Mouse (Mus musculus) forebrain, embryonic 15.5 days (tissue): ENCODE measurements around the gene Smyd4. TPM values are rescaled to one million over a fixed set of nuclear protein-coding genes. Genes with fewer than 3 reads are reported as not detected.

Source experiments
- ATAC-seq: fragments of 200-750 bp; cut with Nextera tagmentation; replicated peaks from 2 replicates; pipeline ENCODE4 v1.8.0; 2017; ENCODE audit warnings: mild to moderate bottlenecking, moderate TSS enrichment, moderate library complexity
- H3K27ac ChIP-seq: fragments of 300-500 bp; sonication (generic); replicated peaks from 2 replicates; pipeline ENCODE4 v1.5.1; 2015; ENCODE audit warnings: mild to moderate bottlenecking, inconsistent platforms
- H3K27me3 ChIP-seq: fragments of 300-500 bp; sonication (generic); 2 replicates; pipeline ENCODE4 v1.6.1; 2015; ENCODE audit warnings: inconsistent platforms
- H3K36me3 ChIP-seq: fragments of 300-500 bp; sonication (generic); 2 replicates; pipeline ENCODE4 v1.6.1; 2015; ENCODE audit warnings: mild to moderate bottlenecking, inconsistent platforms
- H3K4me1 ChIP-seq: fragments of 300-500 bp; sonication (generic); 2 replicates; pipeline ENCODE4 v1.6.1; 2015; ENCODE audit warnings: inconsistent platforms
- H3K4me2 ChIP-seq: fragments of 300-500 bp; sonication (generic); replicated peaks from 2 replicates; pipeline ENCODE4 v1.6.1; 2015; ENCODE audit warnings: mild to moderate bottlenecking, inconsistent platforms
- H3K4me3 ChIP-seq: fragments of 300-500 bp; sonication (generic); 2 replicates; pipeline ENCODE4 v1.5.1; 2015; ENCODE audit warnings: mild to moderate bottlenecking, inconsistent platforms
- H3K9ac ChIP-seq: fragments of 300-500 bp; sonication (generic); replicated peaks from 2 replicates; pipeline ENCODE4 v1.6.1; 2015; ENCODE audit warnings: mild to moderate bottlenecking, inconsistent platforms
- H3K9me3 ChIP-seq: fragments of 300-500 bp; sonication (generic); 2 replicates; pipeline ENCODE4 v1.6.1; 2016; ENCODE audit warnings: inconsistent platforms
- WGBS: fragments of 180-500 bp; shearing (Covaris S2); methylation state at CpG from one replicate; pipeline ENCODE4 v1.1.7; 2015; ENCODE audit warnings: mixed read lengths; 5-methylcytosine and 5-hydroxymethylcytosine counted together
- microRNA-seq: library from miRNA; unstranded; fragments of <30 nt; microRNA quantifications from one replicate; pipeline ENCODE4, GENCODE M21; 2016
- polyA plus RNA-seq: library from polyadenylated mRNA; unstranded; fragments of >200 nt; fragmentation: Nextera tagmentation; extraction: Ambion mirVana; gene quantifications from 2 replicates; pipeline ENCODE4 v1.2.1, GENCODE M21; 2015

Gene Smyd4
- polyA plus RNA-seq, 1 experiment from 2014 or later = 17.4 TPM

DNA sequence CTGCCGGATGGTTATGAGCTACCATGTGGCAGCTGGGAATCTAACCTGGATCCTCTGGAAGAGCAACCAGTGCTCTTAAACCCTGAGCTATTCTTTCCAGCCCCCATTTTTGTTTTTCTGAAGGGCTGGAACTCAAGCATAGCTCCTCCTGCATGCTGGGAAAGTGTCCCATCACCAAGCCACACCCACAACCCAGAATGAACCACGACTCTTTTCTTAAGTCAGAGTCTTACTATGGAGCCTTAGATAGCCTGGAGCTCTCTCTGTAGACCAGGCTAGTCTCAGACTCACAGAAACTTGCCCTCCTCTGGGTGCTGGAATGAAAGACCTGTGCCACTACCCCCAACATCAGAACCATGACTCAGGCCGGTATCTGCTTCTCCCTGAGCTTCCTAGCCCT lies 100.3 kb downstream of the Smyd4 start:
- Histone ChIP-seq H3K27me3 (no peaks in the 10 kb centered on the region), H3K9ac (no peak overlapping the region), H3K4me1 (peaks cover 15% of the 10 kb centered on the region), H3K4me2 (no peak overlapping the region), H3K4me3 (no peak overlapping the region), H3K27ac (no peak overlapping the region), H3K36me3 (peaks cover 27% of the 10 kb centered on the region), H3K9me3 (no peaks in the 10 kb centered on the region)
- WGBS = 93% methylated on average over 3 of the region's 3 CpGs
- no peak for ATAC-seq

DNA sequence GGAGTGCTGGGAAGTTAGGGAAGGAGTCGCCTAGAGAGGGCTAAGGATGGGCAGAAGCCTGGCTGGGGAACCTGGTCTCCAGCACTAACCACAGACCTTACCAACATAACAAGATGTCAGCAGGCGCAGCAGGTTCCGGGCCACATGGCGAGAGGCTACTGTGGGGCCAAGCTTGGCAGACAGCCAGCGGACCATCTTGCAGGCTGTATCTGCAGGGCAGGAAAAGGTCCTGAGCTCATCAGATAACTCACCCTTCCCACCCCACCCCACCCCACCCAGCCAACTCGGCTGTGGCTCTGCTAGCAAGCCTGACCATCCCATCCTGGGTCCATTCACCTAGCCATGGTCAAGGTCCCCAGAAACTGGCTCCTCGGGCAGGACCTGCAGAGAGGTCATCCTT lies 101.5 kb downstream of the Smyd4 start:
- Histone ChIP-seq H3K9ac (no peak overlapping the region), H3K4me2 (no peak overlapping the region), H3K27ac (no peak overlapping the region), H3K27me3 (no peaks in the 10 kb centered on the region), H3K9me3 (no peaks in the 10 kb centered on the region), H3K4me3 (no peak overlapping the region), H3K36me3 (peaks cover 23% of the 10 kb centered on the region), H3K4me1 (peaks cover 23% of the 10 kb centered on the region)
- WGBS = 77% methylated on average over 7 of the region's 7 CpGs
- ATAC-seq = no peak

DNA sequence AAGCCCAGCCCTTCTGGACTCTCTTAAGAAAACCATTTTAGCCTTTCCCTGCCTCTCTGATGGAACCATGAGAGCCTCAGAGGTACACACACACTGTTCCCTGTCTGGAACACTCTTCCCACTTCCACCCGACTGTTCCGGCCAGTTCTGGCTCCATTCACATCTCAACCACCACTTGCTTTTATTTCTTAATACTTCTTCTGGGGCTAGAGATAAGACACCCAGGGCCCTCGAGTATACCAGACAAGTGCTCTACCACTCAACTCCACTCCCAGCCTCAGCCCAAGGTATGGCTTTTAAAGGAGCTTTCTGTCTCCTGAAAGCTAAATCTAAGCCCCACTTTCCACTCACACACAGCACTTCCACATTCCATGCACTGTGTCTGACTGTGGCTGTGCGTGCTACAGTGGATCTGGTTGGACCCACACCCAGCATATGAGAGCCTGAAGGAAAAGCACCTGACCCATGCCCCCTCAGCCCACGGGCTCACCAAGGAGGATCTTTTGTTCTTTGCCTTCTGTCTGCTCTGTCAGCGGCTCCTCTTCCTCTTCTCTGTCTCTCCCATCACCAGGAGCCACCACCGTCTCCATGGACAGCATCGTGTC lies 102.2 kb downstream of the Smyd4 start:
- Histone ChIP-seq H3K9me3 (no peaks in the 10 kb centered on the region), H3K27ac (no peak overlapping the region), H3K36me3 (peaks cover 19% of the 10 kb centered on the region; the same call in 1 of the 2 replicates), H3K4me1 (peaks cover 30% of the 10 kb centered on the region), H3K4me3 (no peak overlapping the region), H3K4me2 (no peak overlapping the region), H3K27me3 (no peaks in the 10 kb centered on the region), H3K9ac (no peak overlapping the region)
- ATAC-seq = no peak
- WGBS = 91% methylated on average over 8 of the region's 8 CpGs

DNA sequence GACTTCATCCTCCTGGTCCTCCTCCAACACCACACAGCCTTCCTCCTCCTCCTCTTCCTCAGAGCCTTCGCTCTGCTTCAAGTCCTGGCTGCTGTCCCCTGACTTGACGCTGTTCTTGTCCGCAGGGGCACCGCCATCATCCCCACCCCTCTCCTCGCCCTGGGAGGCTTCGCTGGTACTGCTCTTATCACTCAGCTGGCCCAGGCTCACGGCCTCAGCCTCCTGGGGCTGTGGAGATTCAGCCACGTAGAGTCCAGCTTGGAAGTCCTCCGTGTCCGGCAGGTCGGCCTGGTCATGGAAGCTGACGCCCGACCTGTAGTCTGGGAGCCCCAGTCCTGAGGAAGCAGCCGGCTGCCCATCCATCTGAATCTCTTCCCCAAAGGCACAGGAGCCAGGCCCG lies 102.7 kb downstream of the Smyd4 start:
- H3K4me2 ChIP-seq = no peak overlapping the region
- peaks cover 19% of the 10 kb centered on the region; the same call in 1 of the 2 replicates for H3K36me3 ChIP-seq
- ATAC-seq = no peak
- peaks cover 30% of the 10 kb centered on the region for H3K4me1 ChIP-seq
- 89% methylated on average over 15 of the region's 15 CpGs for WGBS
- H3K27ac ChIP-seq = no peak overlapping the region
- no peaks in the 10 kb centered on the region for H3K27me3 ChIP-seq
- no peaks in the 10 kb centered on the region for H3K9me3 ChIP-seq
- no peak overlapping the region for H3K9ac ChIP-seq
- no peak overlapping the region for H3K4me3 ChIP-seq

DNA sequence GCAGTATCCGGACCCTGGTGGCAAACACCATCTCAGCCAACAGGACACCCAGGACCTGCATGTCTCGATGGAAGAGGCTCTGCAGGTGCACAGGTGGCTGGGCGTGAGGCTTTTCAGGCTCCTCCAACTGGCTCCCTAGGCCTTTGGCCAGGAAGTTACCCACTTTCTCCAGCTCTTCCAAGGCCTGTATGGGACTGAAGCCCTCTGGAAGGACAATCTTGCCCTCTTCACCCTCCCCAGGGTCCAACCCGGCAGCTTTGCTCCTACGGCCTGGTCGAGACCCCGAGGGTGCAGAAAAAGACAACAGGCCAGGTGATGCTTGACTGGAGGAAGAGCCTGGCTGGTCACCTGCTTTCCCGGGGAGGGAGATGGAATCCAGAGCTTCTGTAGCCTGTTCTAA lies 103.8 kb downstream of the Smyd4 start:
- Histone ChIP-seq H3K9me3 (no peaks in the 10 kb centered on the region), H3K36me3 (peaks cover 14% of the 10 kb centered on the region; the same call in 1 of the 2 replicates), H3K4me3 (no peak overlapping the region), H3K27me3 (no peaks in the 10 kb centered on the region), H3K4me2 (no peak overlapping the region), H3K9ac (no peak overlapping the region), H3K4me1 (peaks cover 30% of the 10 kb centered on the region), H3K27ac (no peak overlapping the region)
- ATAC-seq = no peak
- WGBS = 91% methylated on average over 8 of the region's 8 CpGs

DNA sequence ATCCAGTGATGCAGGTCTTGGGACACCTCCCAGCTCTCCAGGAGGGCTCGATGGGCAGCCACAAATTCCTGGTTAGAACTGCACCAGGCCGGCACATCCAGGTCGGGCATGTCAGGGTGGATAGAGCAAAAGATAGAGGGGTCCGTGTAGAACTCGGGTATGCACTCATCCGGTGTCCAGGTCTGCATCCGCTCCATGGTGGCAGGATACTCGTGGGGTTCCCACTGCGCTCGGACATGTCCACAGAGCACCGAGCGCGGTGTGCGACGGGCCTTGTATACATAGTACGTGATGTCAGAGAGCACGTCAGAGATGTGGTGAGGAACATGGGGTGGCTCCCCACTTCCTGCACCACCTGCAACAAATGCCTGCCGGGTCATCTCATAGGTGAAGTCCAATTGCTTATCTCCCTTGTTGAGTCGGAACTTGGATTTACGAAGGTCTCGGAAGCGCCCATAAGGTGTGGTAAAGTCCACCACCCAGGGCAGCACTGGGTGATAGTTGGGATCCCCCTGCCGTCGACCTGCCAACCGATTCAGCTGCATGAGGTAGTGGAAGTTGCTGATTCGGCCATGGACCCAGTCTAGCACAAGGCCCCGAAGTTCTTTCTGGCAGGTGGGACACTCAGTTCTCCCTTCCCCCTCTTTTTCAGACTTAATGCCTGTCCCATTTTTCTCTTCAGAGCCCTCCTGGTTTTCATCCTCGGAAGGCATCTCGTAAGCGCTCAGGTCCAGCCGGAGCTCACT lies 104.8 kb downstream of the Smyd4 start:
- WGBS = 93% methylated on average over 31 of the region's 31 CpGs
- no peaks in the 10 kb centered on the region for H3K9me3 ChIP-seq
- H3K9ac ChIP-seq = no peak overlapping the region
- no peaks in the 10 kb centered on the region for H3K27me3 ChIP-seq
- 0 out of 2 replicates have a peak overlapping the region, but pooled peaks have one; percentile 79 for H3K4me3 ChIP-seq
- H3K27ac ChIP-seq = no peak overlapping the region
- no peak for ATAC-seq
- H3K4me2 ChIP-seq = no peak overlapping the region; the same call in 1 of the 2 replicates
- peaks cover 9% of the 10 kb centered on the region; the same call in 1 of the 2 replicates for H3K36me3 ChIP-seq
- H3K4me1 ChIP-seq = peaks cover 30% of the 10 kb centered on the region

DNA sequence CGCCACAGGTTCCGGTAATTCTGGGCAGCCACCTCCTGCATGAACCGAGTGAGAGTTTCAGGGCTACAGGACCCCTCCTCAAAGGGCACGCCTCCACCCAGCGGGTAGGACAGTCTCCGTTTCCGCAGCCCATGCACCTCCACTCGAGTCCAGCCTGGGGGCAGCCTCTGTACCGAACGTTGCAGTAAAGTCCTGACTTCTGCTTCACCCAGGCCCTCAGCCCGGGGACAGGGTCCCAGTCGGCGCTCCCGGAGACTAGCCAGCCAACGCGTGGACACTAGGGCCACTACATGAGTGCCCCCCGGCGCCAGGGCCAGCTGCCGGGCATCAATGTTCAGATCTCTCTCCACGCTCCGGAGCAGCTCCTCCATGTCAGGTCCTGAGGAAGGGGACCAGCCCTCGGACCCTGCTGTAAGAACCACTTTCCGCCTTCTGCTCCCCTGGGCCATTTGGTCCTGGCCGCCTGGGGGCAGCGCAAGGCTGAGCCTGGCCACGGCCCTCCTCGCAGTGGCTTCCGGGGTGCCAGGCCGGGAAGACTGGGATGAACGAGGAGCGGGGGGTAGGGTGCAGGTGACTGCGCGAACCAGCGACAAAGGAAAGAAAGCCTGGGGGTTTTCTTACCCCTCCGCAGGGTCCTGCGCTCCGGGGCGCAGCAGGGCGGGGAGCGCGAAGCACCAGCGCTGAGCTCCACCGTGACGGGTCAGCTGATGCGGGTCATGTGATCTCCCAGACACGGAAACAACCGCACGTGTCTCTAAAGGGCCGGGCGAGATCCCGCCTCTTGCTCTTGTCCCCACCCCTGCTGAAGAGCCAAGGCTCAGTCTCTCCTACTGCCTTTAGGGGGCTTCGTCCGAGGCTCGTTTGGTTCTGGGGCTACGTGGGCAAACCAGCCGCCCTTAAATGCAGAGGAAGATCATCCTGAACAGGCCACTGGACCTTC lies 106.0 kb downstream of the Smyd4 start, which contains the start of gene Wdr81:
Wdr81 (minus strand) TSS at position 727 of the 940 bp plus-strand sequence.
- H3K4me3 ChIP-seq = peak within 1 kb of the TSS; percentile 79
- peaks cover 30% of the 10 kb centered on the region for H3K4me1 ChIP-seq
- peak within 1 kb of the TSS; percentile 58 for H3K27ac ChIP-seq
- peak; percentile 96 for ATAC-seq
- H3K9me3 ChIP-seq = no peaks in the 10 kb centered on the region
- H3K27me3 ChIP-seq = no peaks in the 10 kb centered on the region
- H3K36me3 ChIP-seq = no peaks in the 10 kb centered on the region; the same call in 1 of the 2 replicates
- H3K4me2 ChIP-seq = peak within 1 kb of the TSS; percentile 98
- peak within 1 kb of the TSS; percentile 76 for H3K9ac ChIP-seq
- 2% methylated on average over 56 of the region's 56 CpGs for WGBS

Small RNA genes lying within 50 kb of the gene (microRNA-seq; reads per million reads assigned to microRNA genes)
- not detected for gene Gm47300

Other genes with a start within 250 kb of the Smyd4 start
- 2.1 and 2.2 TPM in 2 replicates for gene Hic1, start 178.9 kb upstream of the Smyd4 start, polyA plus RNA-seq
- 15.4 and 21.6 TPM in 2 replicates for gene Ovca2, start 169.6 kb upstream of the Smyd4 start, polyA plus RNA-seq
- gene Dph1, start 157.2 kb upstream of the Smyd4 start, polyA plus RNA-seq = 14.8 and 16.2 TPM in 2 replicates
- gene Rtn4rl1, start 154.7 kb upstream of the Smyd4 start, polyA plus RNA-seq = 5.6 and 6.9 TPM in 2 replicates
- 67.0 and 71.6 TPM in 2 replicates for gene Rpa1, start 109 bp upstream of the Smyd4 start, polyA plus RNA-seq
- gene Serpinf1, start 74.3 kb downstream of the Smyd4 start, polyA plus RNA-seq = 21.4 and 27.2 TPM in 2 replicates
- 0.22 TPM in 1 of 2 replicates, not detected in the other for gene Serpinf2, start 91.2 kb downstream of the Smyd4 start, polyA plus RNA-seq
- gene Wdr81, start 106.3 kb downstream of the Smyd4 start, polyA plus RNA-seq = 7.7 and 8.2 TPM in 2 replicates
- gene Tlcd2, start 113.3 kb downstream of the Smyd4 start, polyA plus RNA-seq = 0.95 and 1.3 TPM in 2 replicates
- 55.0 and 58.3 TPM in 2 replicates for gene Prpf8, start 138.4 kb downstream of the Smyd4 start, polyA plus RNA-seq
- gene Rilp, start 161.7 kb downstream of the Smyd4 start, polyA plus RNA-seq = 0.71 and 0.72 TPM in 2 replicates
- gene Scarf1, start 165.1 kb downstream of the Smyd4 start, polyA plus RNA-seq = 3.1 and 3.3 TPM in 2 replicates
- gene Slc43a2, start 183.3 kb downstream of the Smyd4 start, polyA plus RNA-seq = 12.1 and 12.6 TPM in 2 replicates
- 92.4 and 97.7 TPM in 2 replicates for gene Pitpna, start 239.7 kb downstream of the Smyd4 start, polyA plus RNA-seq